Mouse (Mus musculus) myocyte (in vitro differentiated cells): ENCODE measurements around the gene Sec14l1.

Experiments used
- CEBPB ChIP-seq: IDR thresholded peaks from 2 replicates; pipeline ENCODE4 v1.6.1; 2011; ENCODE audit warnings: mild to moderate bottlenecking, moderate library complexity; ENCODE audit not compliant: poor library complexity, insufficient read depth, severe bottlenecking
- E2F4 ChIP-seq: IDR thresholded peaks from one replicate; pipeline ENCODE4 v1.6.1; 2011; ENCODE audit warnings: mild to moderate bottlenecking, control low read depth, moderate library complexity; ENCODE audit not compliant: insufficient read depth
- MYOG ChIP-seq, 3 experiments: IDR thresholded peaks; one replicate each; pipeline ENCODE4 v1.6.1; 2011; ENCODE audit warnings: control low read depth in 2 of 3, low read depth in 2 of 3, mild to moderate bottlenecking in 2 of 3; ENCODE audit not compliant: insufficient read length in 2 of 3, control insufficient read depth in 1 of 3, insufficient read depth in 1 of 3
- POLR2A ChIP-seq: IDR thresholded peaks from one replicate; pipeline ENCODE4 v1.6.1; 2011; ENCODE audit warnings: low read depth, mild to moderate bottlenecking, control low read depth, moderate library complexity; ENCODE audit not compliant: insufficient read length
- REST ChIP-seq: IDR thresholded peaks from one replicate; pipeline ENCODE4 v1.6.1; 2011; ENCODE audit warnings: mild to moderate bottlenecking, control low read depth, moderate library complexity; ENCODE audit not compliant: insufficient read depth, insufficient read length
- TCF12 ChIP-seq: IDR thresholded peaks from one replicate; pipeline ENCODE4 v1.6.1; 2011; ENCODE audit warnings: mild to moderate bottlenecking, control low read depth; ENCODE audit not compliant: poor library complexity, insufficient read depth, severe bottlenecking
- TCF3 ChIP-seq: IDR thresholded peaks from one replicate; pipeline ENCODE4 v1.6.1; 2011; ENCODE audit warnings: low read depth, control low read depth; ENCODE audit not compliant: insufficient read length
- USF1 ChIP-seq: IDR thresholded peaks from one replicate; pipeline ENCODE4 v1.6.1; 2011; ENCODE audit warnings: low read depth, mild to moderate bottlenecking, control low read depth, moderate library complexity

- TF ChIP-seq MYOG (IDR thresholded peaks at IDR 0.05; ENCODE audit: control insufficient read depth in 1 of 3, insufficient read depth in 1 of 3, insufficient read length in 2 of 3, low read depth in 2 of 3): no peak
- no peak for TF ChIP-seq TCF12
- no peak for TF ChIP-seq POLR2A
- TF ChIP-seq CEBPB: no peak
- TF ChIP-seq TCF3: no peak
- TF ChIP-seq REST: no peak
- no peak for TF ChIP-seq USF1
- TF ChIP-seq E2F4: no peak
Observed at GRCm38 (mm10) chr11:117138795-117139463, 24.0 kb downstream of the Sec14l1 start.
